Mouse (Mus musculus) lung, embryonic 15.5 days (tissue): ENCODE results near the gene Nap1l1. TPM values are rescaled to one million over a fixed set of nuclear protein-coding genes. Genes with fewer than 3 reads are reported as not detected.
A peak's percentile ranks its signal among the peaks of the same experiment; 100 is the strongest.

ENCODE experiments used
- ATAC-seq: fragments of 200-750 bp; cut with Nextera tagmentation; 2 replicates; pipeline ENCODE4 v1.8.0; 2017; ENCODE audit warnings: moderate number of reproducible peaks, borderline replicate concordance; ENCODE audit not compliant: low FRiP score, low TSS enrichment; ENCODE audit errors: extremely low read depth
- H3K27ac ChIP-seq: fragments of 300-500 bp; sonication (generic); 2 replicates; pipeline ENCODE4 v1.5.1; 2015; ENCODE audit warnings: moderate library complexity, mild to moderate bottlenecking, inconsistent platforms
- H3K27me3 ChIP-seq: fragments of 300-500 bp; sonication (generic); 2 replicates; pipeline ENCODE4 v1.6.1; 2015; ENCODE audit warnings: inconsistent platforms
- H3K36me3 ChIP-seq: fragments of 300-500 bp; sonication (generic); 2 replicates; pipeline ENCODE4 v1.6.1; 2015; ENCODE audit warnings: inconsistent platforms
- H3K4me1 ChIP-seq: fragments of 300-500 bp; sonication (generic); 2 replicates; pipeline ENCODE4 v1.6.1; 2015; ENCODE audit warnings: inconsistent platforms
- H3K4me2 ChIP-seq: fragments of 300-500 bp; sonication (generic); 2 replicates; pipeline ENCODE4 v1.6.1; 2015; ENCODE audit warnings: inconsistent platforms, mild to moderate bottlenecking, moderate library complexity
- H3K4me3 ChIP-seq: fragments of 300-500 bp; sonication (generic); 2 replicates; pipeline ENCODE4 v1.5.1; 2015; ENCODE audit warnings: mild to moderate bottlenecking, inconsistent platforms
- H3K9ac ChIP-seq: fragments of 300-500 bp; sonication (generic); 2 replicates; pipeline ENCODE4 v1.6.1; 2015; ENCODE audit warnings: inconsistent platforms
- H3K9me3 ChIP-seq: fragments of 300-500 bp; sonication (generic); 2 replicates; pipeline ENCODE4 v1.6.1; 2016; ENCODE audit warnings: inconsistent platforms
- WGBS: fragments of 180-500 bp; shearing (Covaris S2); methylation state at CpG from one replicate; pipeline ENCODE4 v1.1.7; 2015; 5-methylcytosine and 5-hydroxymethylcytosine counted together
- polyA plus RNA-seq: library from polyadenylated mRNA; unstranded; fragments of >200 nt; fragmentation: Nextera tagmentation; extraction: Ambion mirVana; gene quantifications from 2 replicates; pipeline ENCODE4 v1.2.1, GENCODE M21; 2015

The Nap1l1 gene
- polyA plus RNA-seq, 1 experiment from 2014 or later: 252 TPM

DNA sequence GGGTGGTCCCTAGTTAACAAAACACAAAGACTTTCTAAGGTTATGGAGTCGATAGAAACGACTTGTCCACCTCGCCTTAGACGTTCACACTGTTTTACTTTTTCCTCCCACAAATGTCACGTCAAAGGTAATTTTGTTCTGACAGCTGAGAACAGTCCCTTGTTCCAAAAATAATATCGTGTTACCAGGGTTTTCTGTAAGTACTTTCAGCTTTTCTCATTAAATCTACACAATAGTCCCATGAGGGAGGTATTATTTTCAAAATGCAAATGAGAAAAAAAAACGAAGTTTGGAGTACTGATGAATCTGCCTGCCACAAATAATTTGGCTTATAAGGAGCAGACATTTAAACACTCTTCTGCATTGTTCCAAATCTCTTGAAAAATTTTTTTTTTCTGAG, 14.9 kb upstream of the Nap1l1 start:
- Histone ChIP-seq H3K4me2 (no peak overlapping the region), H3K4me3 (no peak overlapping the region), H3K9ac (no peak overlapping the region), H3K27me3 (no peaks in the 10 kb centered on the region), H3K27ac (no peak overlapping the region), H3K36me3 (no peaks in the 10 kb centered on the region), H3K9me3 (no peaks in the 10 kb centered on the region), H3K4me1 (no peaks in the 10 kb centered on the region)
- WGBS: 70% methylated on average over 7 of the region's 7 CpGs
- ATAC-seq: no peak

DNA sequence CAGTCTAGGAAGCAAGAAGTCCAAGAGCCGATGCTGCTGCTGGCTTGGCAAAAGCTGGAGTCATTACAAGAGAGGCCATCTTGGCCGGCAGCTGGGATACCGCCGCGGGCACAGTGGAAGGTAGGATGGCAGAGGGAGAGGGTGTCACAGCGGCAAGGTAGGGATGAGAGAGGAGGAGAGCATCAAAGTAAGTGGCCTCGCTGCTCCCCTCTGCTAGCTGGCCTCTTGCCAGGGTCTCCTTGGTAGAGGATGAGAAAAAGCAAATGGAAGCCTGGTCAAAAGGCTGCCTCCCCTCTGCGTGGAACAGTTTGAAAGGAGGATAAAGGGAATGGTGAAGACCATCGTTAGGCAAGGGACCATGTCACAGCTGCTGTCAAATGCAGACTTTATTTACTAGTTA, 14.0 kb upstream of the Nap1l1 start:
- Histone ChIP-seq H3K4me1 (no peaks in the 10 kb centered on the region), H3K9ac (no peak overlapping the region), H3K27ac (no peak overlapping the region), H3K36me3 (no peaks in the 10 kb centered on the region), H3K9me3 (no peaks in the 10 kb centered on the region), H3K27me3 (no peaks in the 10 kb centered on the region), H3K4me2 (no peak overlapping the region), H3K4me3 (no peak overlapping the region)
- 62% methylated on average over 9 of the region's 9 CpGs for WGBS
- ATAC-seq: 0 out of 2 replicates have a peak, but pooled peaks have one; percentile 31

DNA sequence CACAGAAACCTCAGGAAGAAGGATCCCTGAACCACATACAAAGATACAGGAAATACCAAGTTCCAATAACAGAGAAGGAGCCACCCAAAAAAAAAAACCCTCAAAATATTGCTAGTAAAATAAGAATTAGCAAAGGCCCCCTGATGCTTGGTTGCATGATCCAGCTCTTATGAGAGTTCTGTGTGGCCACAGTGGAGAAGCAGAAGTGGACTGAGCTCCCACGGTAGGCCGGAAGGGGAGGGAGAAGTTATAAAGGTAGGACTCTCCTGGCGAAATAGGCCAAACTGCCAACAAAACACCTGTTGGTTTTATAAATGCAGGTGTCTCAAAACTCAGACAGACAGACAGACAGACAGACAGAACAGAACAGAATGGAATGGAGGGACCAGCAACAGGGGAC, 13.1 kb upstream of the Nap1l1 start:
- Histone ChIP-seq H3K4me1 (no peaks in the 10 kb centered on the region), H3K27ac (no peak overlapping the region), H3K4me3 (no peak overlapping the region), H3K27me3 (no peaks in the 10 kb centered on the region), H3K9ac (no peak overlapping the region), H3K36me3 (no peaks in the 10 kb centered on the region), H3K4me2 (no peak overlapping the region), H3K9me3 (no peaks in the 10 kb centered on the region)
- no peak for ATAC-seq
- WGBS: 80% methylated on average over 3 of the region's 3 CpGs

DNA sequence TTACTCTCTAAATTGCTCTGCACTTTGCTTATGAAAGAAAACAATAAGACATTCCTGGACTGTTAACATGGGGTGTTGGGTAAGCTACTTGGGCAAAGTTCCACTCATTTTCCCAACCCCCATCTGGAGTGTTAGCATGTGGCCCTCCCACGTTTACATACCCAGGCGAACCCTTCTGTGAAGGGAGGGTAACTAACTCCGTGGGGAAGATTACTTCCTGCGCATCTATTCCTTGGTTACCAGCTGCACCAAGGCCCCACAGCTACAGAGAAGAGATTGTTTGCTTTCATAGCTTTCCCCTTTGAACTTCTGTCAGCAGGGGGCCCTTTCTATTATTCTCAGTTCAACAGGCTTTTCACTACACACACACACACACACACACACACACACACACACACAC, 12.6 kb upstream of the Nap1l1 start:
- no peak overlapping the region for H3K9ac ChIP-seq
- no peaks in the 10 kb centered on the region for H3K9me3 ChIP-seq
- ATAC-seq: no peak
- H3K4me1 ChIP-seq: no peaks in the 10 kb centered on the region
- H3K4me2 ChIP-seq: no peak overlapping the region
- WGBS: 20% methylated on average over 4 of the region's 4 CpGs
- H3K27me3 ChIP-seq: no peaks in the 10 kb centered on the region
- no peak overlapping the region for H3K4me3 ChIP-seq
- H3K27ac ChIP-seq: no peak overlapping the region
- no peaks in the 10 kb centered on the region for H3K36me3 ChIP-seq

DNA sequence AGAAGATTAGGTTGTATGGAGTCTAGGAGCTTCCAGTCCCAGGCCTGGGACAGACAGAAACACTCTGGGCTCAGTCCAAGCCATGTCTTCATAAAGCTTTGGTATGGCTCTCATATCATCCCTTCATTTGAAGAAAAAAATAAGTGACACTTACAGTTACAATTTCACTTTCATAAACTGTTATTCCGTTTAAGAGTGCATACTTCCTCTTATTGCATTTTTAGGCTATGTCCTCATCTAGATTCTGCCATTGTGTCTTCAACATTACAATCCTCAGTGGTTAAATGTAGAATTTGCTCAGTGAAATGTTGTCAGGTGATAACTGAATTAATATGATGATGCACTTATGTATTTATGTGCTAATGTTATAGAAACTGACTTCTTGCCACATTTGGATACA, 8.2 kb upstream of the Nap1l1 start:
- 83% methylated on average over 1 of the region's 1 CpGs for WGBS
- H3K9ac ChIP-seq: no peak overlapping the region
- ATAC-seq: no peak

DNA sequence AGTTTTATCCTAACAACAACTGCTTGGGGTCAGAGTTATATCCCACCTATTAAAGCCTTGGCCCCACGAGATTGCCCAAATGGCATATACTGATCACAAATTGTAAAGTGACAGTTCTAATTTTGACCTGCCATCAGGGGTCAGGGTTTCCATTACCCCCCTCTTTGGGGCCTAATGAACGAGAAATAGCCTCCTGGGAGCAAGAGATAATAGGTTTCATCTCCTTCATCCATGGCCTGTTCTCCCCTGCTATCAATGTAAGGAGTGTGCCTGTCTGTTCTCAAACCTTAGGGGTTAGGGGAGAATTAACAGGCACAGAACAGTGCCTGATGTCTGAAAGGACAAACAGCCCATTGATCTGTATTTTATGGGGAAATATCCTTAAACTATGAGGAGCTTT, 7.6 kb upstream of the Nap1l1 start:
- ATAC-seq: no peak

More for the DNA sequence above, 8.2 kb upstream of the Nap1l1 start:
- Histone ChIP-seq H3K27me3 (no peaks in the 10 kb centered on the region), H3K4me2 (no peak overlapping the region), H3K36me3 (no peaks in the 10 kb centered on the region), H3K27ac (no peak overlapping the region), H3K9me3 (no peaks in the 10 kb centered on the region), H3K4me1 (no peaks in the 10 kb centered on the region), H3K4me3 (no peak overlapping the region)

DNA sequence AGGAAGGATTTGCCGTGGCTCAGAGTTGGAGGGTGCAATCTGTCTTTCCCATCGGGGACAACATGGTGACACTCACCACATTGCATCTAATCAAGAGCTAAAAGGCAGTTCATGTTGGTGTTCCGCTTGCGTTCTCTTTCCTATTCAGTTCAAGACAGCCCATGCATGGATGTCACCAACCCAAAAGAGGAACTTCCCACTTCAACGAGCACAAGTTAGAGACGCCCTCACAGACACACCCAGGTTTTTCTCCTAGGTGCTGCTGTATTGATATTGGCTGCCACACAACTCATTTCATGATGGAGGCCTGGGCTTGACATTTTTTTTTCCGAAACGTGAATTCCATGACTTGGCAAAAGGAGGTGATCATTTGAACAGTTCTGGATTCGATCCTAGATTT, 1.9 kb upstream of the Nap1l1 start:
- no peaks in the 10 kb centered on the region for H3K27me3 ChIP-seq
- H3K4me1 ChIP-seq: peaks cover 27% of the 10 kb centered on the region
- no peak overlapping the region for H3K27ac ChIP-seq
- 85% methylated on average over 9 of the region's 9 CpGs for WGBS
- no peak overlapping the region for H3K9ac ChIP-seq
- H3K36me3 ChIP-seq: no peaks in the 10 kb centered on the region
- ATAC-seq: no peak
- H3K4me2 ChIP-seq: no peak overlapping the region
- H3K9me3 ChIP-seq: no peaks in the 10 kb centered on the region
- H3K4me3 ChIP-seq: no peak overlapping the region

More for the DNA sequence above, 7.6 kb upstream of the Nap1l1 start:
- H3K36me3 ChIP-seq: no peaks in the 10 kb centered on the region
- H3K4me3 ChIP-seq: no peak overlapping the region
- no peaks in the 10 kb centered on the region for H3K27me3 ChIP-seq
- H3K4me1 ChIP-seq: no peaks in the 10 kb centered on the region
- no peak overlapping the region for H3K4me2 ChIP-seq
- H3K27ac ChIP-seq: no peak overlapping the region
- no peaks in the 10 kb centered on the region for H3K9me3 ChIP-seq
- H3K9ac ChIP-seq: no peak overlapping the region
- WGBS: 44% methylated on average over 2 of the region's 2 CpGs

DNA sequence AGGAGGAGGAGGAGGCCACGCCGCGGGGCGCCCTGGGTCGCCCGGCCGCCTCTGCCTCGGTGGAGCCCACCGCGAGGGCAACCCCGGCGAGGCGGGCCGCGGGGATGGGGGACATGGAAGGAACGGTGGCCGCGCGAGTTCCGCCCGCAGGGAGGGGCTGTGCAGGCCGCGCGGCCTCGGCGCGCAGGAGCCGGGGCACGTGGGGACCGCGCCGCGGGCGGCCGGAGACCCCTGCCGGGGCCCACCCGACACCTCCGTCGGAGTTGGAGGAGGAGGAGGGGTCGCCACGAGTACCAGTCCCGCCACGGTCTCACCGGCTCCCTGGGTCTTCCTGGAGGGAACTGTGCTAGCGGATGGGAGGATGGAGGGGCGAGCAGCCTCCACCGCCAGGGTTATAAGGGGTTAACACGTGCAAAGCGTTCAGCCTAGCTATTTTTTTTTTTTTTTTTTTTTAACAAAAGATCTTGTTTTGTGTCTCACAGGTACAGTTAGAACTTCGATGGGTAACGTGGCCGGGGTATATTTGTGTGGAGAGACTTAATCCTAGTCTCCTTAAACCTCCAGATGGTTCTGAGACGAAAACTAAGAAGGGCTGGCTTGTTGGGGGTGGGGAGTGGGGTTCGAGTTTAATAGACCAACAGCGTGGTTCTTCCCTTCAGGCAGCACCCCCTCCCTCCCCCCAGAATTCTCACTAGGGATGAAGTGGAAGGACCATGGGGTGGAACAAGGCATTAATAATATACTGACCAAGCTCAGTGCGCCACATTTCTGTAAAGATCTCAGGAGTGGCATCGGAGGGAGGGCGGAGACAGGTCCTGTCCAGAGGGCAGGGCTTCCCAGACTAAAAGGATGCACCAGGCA, 718 bp downstream of the Nap1l1 start:
- ATAC-seq: peak; percentile 79
- peak overlapping the region; percentile 96 for H3K4me3 ChIP-seq
- peak overlapping the region; percentile 91 for H3K27ac ChIP-seq
- no peaks in the 10 kb centered on the region for H3K9me3 ChIP-seq
- peak overlapping the region; percentile 99 for H3K9ac ChIP-seq
- peaks cover 41% of the 10 kb centered on the region for H3K4me1 ChIP-seq
- H3K4me2 ChIP-seq: peak overlapping the region; percentile 86
- no peaks in the 10 kb centered on the region for H3K27me3 ChIP-seq
- no peaks in the 10 kb centered on the region for H3K36me3 ChIP-seq
- WGBS: under 1% methylated on average over 38 of the region's 58 CpGs

DNA sequence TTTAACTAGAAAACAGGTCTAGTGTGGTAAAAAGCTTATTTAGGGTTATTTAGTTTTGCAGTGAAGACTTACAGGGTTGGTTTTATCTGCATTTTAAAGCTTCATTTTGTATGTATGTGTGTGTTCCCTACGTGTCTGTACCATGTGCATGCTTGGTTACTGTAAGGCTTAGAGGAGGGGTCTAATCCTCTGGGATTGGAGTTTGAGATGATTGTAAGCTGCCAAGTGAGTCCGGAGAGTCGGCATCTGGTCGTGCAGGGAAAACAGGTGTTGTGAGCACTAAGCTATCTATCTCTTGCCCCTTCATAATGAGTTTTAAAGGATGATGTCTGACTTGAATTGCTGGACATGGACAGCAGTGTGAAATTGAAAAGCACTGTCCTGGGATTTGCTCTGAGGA, 3.3 kb downstream of the Nap1l1 start:
- no peaks in the 10 kb centered on the region for H3K9me3 ChIP-seq
- 56% methylated on average over 4 of the region's 4 CpGs for WGBS
- H3K27ac ChIP-seq: no peak overlapping the region
- peaks cover 41% of the 10 kb centered on the region for H3K4me1 ChIP-seq
- no peak overlapping the region for H3K9ac ChIP-seq
- H3K4me3 ChIP-seq: no peak overlapping the region
- no peak overlapping the region for H3K4me2 ChIP-seq
- no peak for ATAC-seq
- H3K36me3 ChIP-seq: peaks cover 3% of the 10 kb centered on the region; the same call in 1 of the 2 replicates
- H3K27me3 ChIP-seq: no peaks in the 10 kb centered on the region

DNA sequence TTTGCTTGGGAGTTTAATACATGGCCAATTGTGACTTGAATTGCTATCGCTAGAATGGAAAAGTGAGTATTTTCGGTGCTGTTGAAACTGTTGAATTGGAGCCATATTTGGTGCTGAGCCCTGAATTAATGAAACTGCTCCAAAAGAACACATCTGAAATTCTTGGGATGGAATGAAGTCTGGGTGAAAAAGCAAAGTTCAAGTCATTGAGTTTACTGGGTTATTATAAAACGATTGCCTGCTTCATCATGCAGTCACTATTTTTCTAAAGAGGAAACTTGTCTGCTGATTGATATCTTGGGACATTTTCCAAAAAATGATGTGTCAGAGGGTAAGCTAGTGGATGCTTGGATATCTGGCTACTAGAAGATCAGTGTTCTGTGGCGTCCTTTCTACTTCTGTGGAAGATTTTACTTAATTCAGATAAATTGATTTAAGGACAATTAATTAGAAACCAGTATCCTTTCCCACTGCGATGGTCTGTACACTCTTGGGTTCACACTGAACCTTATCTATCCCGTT, 4.0 kb downstream of the Nap1l1 start:
- Histone ChIP-seq H3K9ac (no peak overlapping the region), H3K9me3 (no peaks in the 10 kb centered on the region), H3K4me3 (no peak overlapping the region), H3K36me3 (peaks cover 9% of the 10 kb centered on the region), H3K4me2 (no peak overlapping the region), H3K27ac (no peak overlapping the region), H3K4me1 (peaks cover 41% of the 10 kb centered on the region), H3K27me3 (no peaks in the 10 kb centered on the region)
- ATAC-seq: no peak
- WGBS: 71% methylated on average over 6 of the region's 6 CpGs

DNA sequence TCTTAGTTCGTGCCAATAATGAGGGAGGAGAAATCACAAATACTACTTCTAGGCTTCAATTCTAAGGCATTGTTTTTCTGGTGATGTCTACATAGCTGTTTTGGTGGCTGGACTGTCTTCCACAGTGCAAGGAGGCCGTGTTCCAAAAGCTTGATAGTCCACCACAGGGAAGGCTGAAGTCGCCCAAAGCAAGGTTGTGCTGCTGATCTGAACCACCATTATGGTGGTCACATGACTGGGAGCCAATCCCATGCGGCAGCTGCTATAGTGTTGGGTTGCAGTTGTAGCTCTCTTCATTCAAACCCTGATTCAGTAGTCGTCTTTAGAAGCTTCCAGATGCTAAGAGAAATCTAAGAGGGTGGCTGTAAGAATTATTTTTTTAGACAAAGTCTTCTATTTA, 6.6 kb downstream of the Nap1l1 start:
- Histone ChIP-seq H3K27ac (no peak overlapping the region), H3K4me3 (no peak overlapping the region), H3K27me3 (no peaks in the 10 kb centered on the region), H3K9me3 (no peaks in the 10 kb centered on the region), H3K36me3 (peaks cover 31% of the 10 kb centered on the region), H3K4me2 (no peak overlapping the region), H3K4me1 (peaks cover 36% of the 10 kb centered on the region), H3K9ac (no peak overlapping the region)
- ATAC-seq: no peak
- 74% methylated on average over 5 of the region's 5 CpGs for WGBS

DNA sequence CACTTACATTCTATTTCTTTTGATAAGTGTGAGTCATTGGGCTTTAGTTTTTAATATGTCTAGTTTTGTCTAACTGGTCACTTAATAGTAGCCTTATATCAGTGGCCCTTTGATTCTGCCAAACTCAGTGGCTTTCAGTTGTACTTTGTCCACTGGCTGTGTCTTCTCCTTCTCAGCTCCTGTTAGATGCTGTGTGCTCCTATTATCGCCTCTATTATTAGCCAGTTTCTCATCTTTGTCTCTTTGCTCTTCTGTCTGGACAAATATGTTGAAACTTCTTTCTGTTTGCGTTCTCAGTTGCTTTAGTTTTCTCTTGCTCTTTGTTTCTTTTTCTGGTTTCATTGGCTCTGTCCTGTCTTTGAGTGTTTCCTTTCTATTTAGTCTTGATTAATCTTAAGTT, 9.6 kb downstream of the Nap1l1 start:
- Histone ChIP-seq H3K27ac (no peak overlapping the region), H3K27me3 (no peaks in the 10 kb centered on the region), H3K4me3 (no peak overlapping the region), H3K36me3 (peaks cover 57% of the 10 kb centered on the region), H3K4me1 (peaks cover 7% of the 10 kb centered on the region; the same call in 1 of the 2 replicates), H3K9ac (no peak overlapping the region), H3K4me2 (no peak overlapping the region), H3K9me3 (no peaks in the 10 kb centered on the region)
- WGBS: 92% methylated on average over 2 of the region's 2 CpGs
- no peak for ATAC-seq
